Mouse (Mus musculus) liver, adult 2 months (tissue): ENCODE measurements at regions not wholly inside any gene's neighbourhood (a gene's known extent, or its start where the extent isn't known, plus 50 kb on each side); places are given as distances from the start of the nearest gene placed in this dataset.

Experiments used
- CTCF ChIP-seq: fragments of 200-500 bp; IDR thresholded peaks from 2 replicates; pipeline ENCODE4 v1.5.1; 2011; ENCODE audit warnings: low read depth, low read length, control low read depth
- POLR2A ChIP-seq: fragments of 200-500 bp; IDR thresholded peaks from 2 replicates; pipeline ENCODE4 v1.6.1; 2011; ENCODE audit warnings: low read length, control low read depth; ENCODE audit not compliant: insufficient read depth; ENCODE audit errors: extremely low read depth

- TF ChIP-seq CTCF (no peak), POLR2A (no peak)
These were observed 163.3 kb upstream of the Mindy3 start for GRCm38 (mm10) chr2:12582566-12582965.
